Mouse (Mus musculus) kidney, embryonic 15.5 days (tissue): ENCODE results near the gene Anapc13. TPM values are rescaled to one million over a fixed set of nuclear protein-coding genes. Genes with fewer than 3 reads are reported as not detected.

ENCODE experiments used
- ATAC-seq: fragments of 200-750 bp; cut with Nextera tagmentation; replicated peaks from 2 replicates; pipeline ENCODE4 v1.8.0; 2017; ENCODE audit warnings: moderate TSS enrichment; ENCODE audit not compliant: low FRiP score
- H3K27ac ChIP-seq: fragments of 300-500 bp; sonication (generic); 2 replicates; pipeline ENCODE4 v1.5.1; 2015; ENCODE audit warnings: mild to moderate bottlenecking, inconsistent platforms
- H3K27me3 ChIP-seq: fragments of 300-500 bp; sonication (generic); 2 replicates; pipeline ENCODE4 v1.6.1; 2015; ENCODE audit warnings: inconsistent platforms
- H3K36me3 ChIP-seq: fragments of 300-500 bp; sonication (generic); 2 replicates; pipeline ENCODE4 v1.6.1; 2015; ENCODE audit warnings: inconsistent platforms
- H3K4me1 ChIP-seq: fragments of 300-500 bp; sonication (generic); 2 replicates; pipeline ENCODE4 v1.6.1; 2015; ENCODE audit warnings: inconsistent platforms
- H3K4me2 ChIP-seq: fragments of 300-500 bp; sonication (generic); 2 replicates; pipeline ENCODE4 v1.6.1; 2015; ENCODE audit warnings: moderate library complexity, mild to moderate bottlenecking, inconsistent platforms
- H3K4me3 ChIP-seq: fragments of 300-500 bp; sonication (generic); replicated peaks from 2 replicates; pipeline ENCODE4 v1.5.1; 2015; ENCODE audit warnings: mild to moderate bottlenecking, inconsistent platforms
- H3K9ac ChIP-seq: fragments of 300-500 bp; sonication (generic); 2 replicates; pipeline ENCODE4 v1.6.1; 2015; ENCODE audit warnings: mild to moderate bottlenecking, inconsistent platforms
- H3K9me3 ChIP-seq: fragments of 300-500 bp; sonication (generic); replicated peaks from 2 replicates; pipeline ENCODE4 v1.6.1; 2016; ENCODE audit warnings: inconsistent platforms
- WGBS: fragments of 180-500 bp; shearing (Covaris S2); methylation state at CpG from one replicate; pipeline ENCODE4 v1.1.7; 2015; ENCODE audit warnings: mixed read lengths; 5-methylcytosine and 5-hydroxymethylcytosine counted together
- polyA plus RNA-seq: library from polyadenylated mRNA; unstranded; fragments of >200 nt; fragmentation: Nextera tagmentation; extraction: Ambion mirVana; gene quantifications from 2 replicates; pipeline ENCODE4 v1.2.1, GENCODE M21; 2015

Anapc13 gene
- polyA plus RNA-seq = 197 and 211 TPM in 2 replicates

DNA sequence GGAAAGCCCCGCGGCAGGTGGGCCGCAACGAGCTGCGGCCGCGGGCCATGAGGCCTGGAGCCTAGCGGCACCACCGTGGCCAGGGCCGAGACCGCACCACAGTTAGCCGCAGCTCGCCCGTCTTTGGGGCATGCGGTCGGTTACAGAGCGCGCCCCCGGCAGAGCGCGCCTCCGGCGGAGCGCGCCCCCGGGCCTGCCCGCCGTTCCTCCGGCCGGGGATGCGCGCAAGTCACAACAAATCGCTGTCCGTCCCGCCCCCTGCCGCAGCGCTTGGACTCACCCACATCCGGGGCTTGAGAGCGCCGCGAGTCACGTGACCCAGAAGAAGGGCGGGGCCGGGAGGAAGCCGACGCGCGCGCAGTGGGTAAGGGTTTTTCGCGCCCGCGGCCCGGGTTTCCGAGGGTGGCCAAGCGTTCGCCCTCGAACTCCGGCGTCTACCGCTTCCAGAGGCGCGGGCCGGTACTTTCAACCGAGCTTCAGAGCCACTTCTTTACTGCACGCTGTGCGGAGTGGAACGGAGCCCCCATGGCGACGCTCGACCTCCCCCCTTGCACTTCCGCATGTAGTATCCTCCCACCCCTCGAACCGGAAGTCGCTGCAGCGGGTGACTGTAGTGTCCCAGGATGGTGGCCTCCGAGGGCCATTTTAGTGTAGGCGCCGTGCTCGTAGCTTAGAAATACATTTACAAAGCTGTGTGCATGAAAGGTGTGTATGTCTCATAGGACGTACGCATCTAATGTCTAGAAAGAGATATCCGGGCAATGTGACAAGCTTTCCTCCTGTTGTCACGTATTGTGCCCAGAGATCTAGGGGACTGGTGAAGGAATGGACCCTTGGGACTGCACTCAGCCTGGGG, at the start of gene Anapc13, which contains the start of gene Cep63:
Gene Anapc13 (plus strand): TSS at position 314 of the 856 bp plus-strand sequence.
Gene Cep63 (minus strand): TSS at position 552 of the 856 bp plus-strand sequence.
- Histone ChIP-seq H3K36me3 (peaks cover 14% of the 10 kb centered on the region; the same call in 1 of the 2 replicates), H3K4me1 (peaks cover 27% of the 10 kb centered on the region), H3K9me3 (no peaks in the 10 kb centered on the region), H3K27ac (peak within 1 kb of the TSS; percentile 96), H3K4me2 (peak within 1 kb of the TSS; percentile 65), H3K9ac (peak within 1 kb of the TSS; percentile 98), H3K27me3 (no peaks in the 10 kb centered on the region), H3K4me3 (peak within 1 kb of the TSS; percentile 80)
- ATAC-seq = peak; percentile 96
- WGBS = under 1% methylated on average over 84 of the region's 84 CpGs

DNA sequence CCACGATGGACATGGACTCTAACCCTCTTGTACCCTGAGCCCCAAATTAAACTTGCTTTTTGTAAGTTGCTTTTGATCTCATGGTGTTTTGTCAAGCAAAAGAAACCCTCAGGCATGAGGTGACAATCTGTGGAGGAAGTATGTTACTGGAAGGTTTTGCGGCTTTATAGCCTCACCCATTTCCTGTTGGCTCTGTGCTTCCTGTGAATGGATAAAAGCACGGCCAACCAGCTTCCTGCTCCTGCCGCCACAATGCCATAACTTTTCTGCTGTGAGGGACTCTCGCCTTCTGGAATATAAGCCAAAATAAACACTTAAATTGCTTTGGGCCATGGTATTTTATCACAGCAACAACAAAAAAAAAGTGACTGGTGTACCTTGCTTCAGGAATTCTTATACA, 48.6 kb upstream of the Anapc13 start:
- peaks cover 12% of the 10 kb centered on the region; the same call in 1 of the 2 replicates for H3K4me1 ChIP-seq
- 38% methylated on average over 5 of the region's 5 CpGs for WGBS
- no peaks in the 10 kb centered on the region for H3K9me3 ChIP-seq
- H3K4me3 ChIP-seq = no peak overlapping the region
- no peak overlapping the region for H3K9ac ChIP-seq
- no peak for ATAC-seq
- H3K27ac ChIP-seq = peak overlapping the region; percentile 56
- no peaks in the 10 kb centered on the region for H3K36me3 ChIP-seq
- H3K27me3 ChIP-seq = no peaks in the 10 kb centered on the region
- no peak overlapping the region for H3K4me2 ChIP-seq

DNA sequence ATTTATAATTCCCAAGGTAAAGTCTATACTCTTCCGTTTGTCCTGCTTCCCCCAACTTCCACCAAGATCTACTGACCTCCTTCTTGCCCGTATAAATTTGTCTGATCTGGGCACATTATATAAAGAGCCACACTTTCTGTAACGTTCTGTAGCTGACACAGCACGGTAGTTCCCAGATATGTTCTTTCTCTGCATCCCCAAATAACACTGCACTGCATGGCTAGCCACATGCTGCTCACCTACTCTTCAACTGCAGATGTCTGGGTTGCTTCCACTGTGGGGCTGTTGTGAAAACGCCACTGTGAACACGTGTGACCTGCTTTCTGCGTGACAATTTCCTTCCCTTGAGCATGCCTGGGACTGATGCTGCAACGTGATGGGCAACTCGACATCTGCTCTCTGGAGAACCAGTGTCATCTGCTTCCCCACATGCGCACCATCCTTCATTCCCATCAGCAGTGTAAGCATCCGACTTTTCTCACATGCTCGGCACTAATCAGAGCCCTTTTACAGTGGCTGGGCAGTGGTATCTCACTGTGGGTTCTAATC, 44.1 kb upstream of the Anapc13 start:
- H3K27ac ChIP-seq = no peak overlapping the region
- H3K9me3 ChIP-seq = no peaks in the 10 kb centered on the region
- H3K36me3 ChIP-seq = peaks cover 30% of the 10 kb centered on the region
- H3K9ac ChIP-seq = no peak overlapping the region
- H3K4me3 ChIP-seq = no peak overlapping the region
- WGBS = 84% methylated on average over 12 of the region's 12 CpGs
- ATAC-seq = no peak
- no peak overlapping the region for H3K4me2 ChIP-seq
- 0 out of 2 replicates have a peak, but pooled peaks cover 5% of the 10 kb centered on the region for H3K4me1 ChIP-seq
- H3K27me3 ChIP-seq = no peaks in the 10 kb centered on the region

DNA sequence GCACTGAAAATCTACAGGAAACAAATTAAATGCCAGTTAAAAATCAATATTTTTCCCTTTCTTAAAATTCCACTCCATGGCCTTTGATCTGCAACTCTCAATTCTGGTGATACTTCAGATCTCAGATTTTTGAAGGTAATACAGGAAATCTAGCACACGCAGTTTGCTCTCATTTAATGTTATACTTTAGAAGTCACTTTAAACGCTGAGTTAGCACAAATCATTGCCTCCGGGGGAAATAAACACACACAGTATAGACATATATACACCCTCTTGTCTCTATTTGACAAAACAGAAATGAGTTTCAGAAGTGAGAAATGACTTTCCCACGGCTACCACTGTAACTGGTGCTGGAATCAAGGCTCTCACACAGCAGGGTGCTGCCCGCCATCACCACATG, 38.7 kb upstream of the Anapc13 start:
- Histone ChIP-seq H3K4me1 (0 out of 2 replicates have a peak, but pooled peaks cover 3% of the 10 kb centered on the region), H3K4me2 (no peak overlapping the region), H3K27ac (no peak overlapping the region), H3K36me3 (peaks cover 42% of the 10 kb centered on the region), H3K27me3 (no peaks in the 10 kb centered on the region), H3K9me3 (no peaks in the 10 kb centered on the region), H3K9ac (no peak overlapping the region), H3K4me3 (no peak overlapping the region)
- 80% methylated on average over 5 of the region's 5 CpGs for WGBS
- ATAC-seq = no peak

DNA sequence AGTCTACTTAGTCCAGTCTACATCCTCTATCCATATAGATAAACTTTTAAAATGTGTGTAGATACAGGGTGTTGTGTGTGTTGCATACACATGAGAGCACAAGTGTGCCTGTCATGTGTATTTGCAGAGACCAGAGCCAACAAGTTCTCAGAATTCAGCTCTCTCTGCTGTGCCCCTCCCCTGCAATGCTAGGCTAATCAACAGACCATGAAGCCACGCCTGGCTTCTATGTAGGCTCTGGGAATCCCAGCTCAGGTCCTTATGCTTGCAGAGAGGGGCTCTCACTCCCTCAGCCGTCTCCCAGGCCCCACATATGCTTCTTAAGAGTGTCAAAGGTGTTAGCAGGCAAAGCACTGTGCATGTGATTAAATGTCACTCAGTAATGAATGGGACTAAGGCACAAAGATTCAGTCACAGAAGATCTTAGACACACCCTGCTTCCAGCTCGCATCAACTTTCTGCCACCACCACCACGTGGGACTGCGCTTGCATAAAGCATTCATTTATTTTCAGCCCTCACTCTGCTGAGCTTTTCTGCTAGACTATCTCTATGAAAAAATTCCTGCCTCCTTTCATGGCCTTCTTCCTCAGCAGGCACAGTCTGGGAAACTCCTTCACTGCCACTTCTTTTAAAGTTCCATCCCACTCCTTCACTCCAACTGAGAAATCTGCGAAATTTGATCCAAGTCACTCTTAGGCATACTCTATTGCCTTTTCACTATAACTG, 31.3 kb upstream of the Anapc13 start:
- Histone ChIP-seq H3K27me3 (no peaks in the 10 kb centered on the region), H3K4me1 (peaks cover 21% of the 10 kb centered on the region), H3K9me3 (no peaks in the 10 kb centered on the region), H3K4me3 (no peak overlapping the region), H3K4me2 (no peak overlapping the region), H3K36me3 (peaks cover 42% of the 10 kb centered on the region), H3K27ac (peak overlapping the region; percentile 68), H3K9ac (no peak overlapping the region)
- WGBS = 48% methylated on average over 6 of the region's 6 CpGs
- ATAC-seq = peak; percentile 83

DNA sequence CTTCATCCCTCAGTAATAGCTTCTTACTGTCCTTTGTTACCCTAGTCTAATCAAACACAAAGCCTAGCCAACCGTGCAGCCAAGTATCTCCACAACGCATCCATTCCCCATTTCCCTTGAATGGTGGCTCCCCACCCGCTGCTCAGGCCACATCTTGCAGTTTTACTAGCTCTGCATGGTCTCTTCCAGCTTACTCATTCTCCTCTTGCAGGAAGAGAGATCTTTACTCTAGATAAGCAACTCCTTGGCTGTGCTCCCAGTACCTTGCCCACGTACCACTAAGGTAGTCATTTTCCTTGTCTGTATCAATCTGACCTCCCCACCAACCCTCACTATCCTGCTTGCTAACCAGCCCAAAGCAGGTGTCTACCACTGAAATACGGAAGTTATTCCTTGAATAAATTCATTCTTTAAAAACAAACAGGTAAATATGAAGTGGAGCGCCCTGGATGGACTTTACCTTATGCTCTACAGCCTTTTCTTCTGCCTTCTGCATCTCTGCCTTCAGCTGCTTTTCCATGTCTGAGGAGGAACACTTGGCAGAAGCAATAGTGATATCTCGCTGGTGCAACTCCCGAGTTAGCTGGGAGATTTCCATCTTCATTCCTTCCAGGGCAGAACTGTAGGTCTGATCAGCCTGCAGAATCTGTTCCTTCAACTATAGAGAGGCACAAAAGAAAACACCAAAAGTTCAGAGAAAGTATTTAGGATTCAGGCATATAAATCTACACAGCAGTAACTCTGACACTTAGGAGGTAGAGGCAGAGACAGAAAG, 30.2 kb upstream of the Anapc13 start:
- Histone ChIP-seq H3K27me3 (no peaks in the 10 kb centered on the region), H3K4me2 (no peak overlapping the region), H3K36me3 (peaks cover 46% of the 10 kb centered on the region), H3K27ac (peak overlapping the region; percentile 68), H3K9ac (no peak overlapping the region), H3K4me3 (no peak overlapping the region), H3K4me1 (peaks cover 21% of the 10 kb centered on the region), H3K9me3 (no peaks in the 10 kb centered on the region)
- no peak for ATAC-seq
- WGBS = 73% methylated on average over 8 of the region's 8 CpGs

DNA sequence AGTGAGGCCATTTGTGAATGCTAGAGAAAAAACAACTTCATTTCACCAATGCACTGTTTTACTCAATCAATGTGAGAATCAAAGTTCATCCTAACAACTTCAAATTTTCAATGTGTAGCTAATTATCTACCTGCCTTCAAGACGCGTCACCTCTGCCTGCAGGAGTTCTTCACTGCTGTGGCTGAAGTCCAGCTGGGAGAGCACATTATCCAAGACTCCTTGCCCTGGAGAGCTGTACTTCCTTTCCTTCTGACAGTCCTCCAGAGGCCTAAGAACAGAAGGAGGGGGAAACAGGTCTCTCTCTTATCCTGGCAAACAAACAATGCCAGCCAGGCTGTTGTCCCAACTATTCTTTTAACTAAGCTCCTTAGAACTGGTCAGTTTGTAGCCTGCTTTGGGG, 24.9 kb upstream of the Anapc13 start:
- Histone ChIP-seq H3K9me3 (no peaks in the 10 kb centered on the region), H3K27ac (no peak overlapping the region), H3K27me3 (no peaks in the 10 kb centered on the region), H3K9ac (no peak overlapping the region), H3K4me2 (no peak overlapping the region), H3K4me3 (no peak overlapping the region), H3K4me1 (no peaks in the 10 kb centered on the region), H3K36me3 (peaks cover 37% of the 10 kb centered on the region)
- ATAC-seq = no peak
- 74% methylated on average over 2 of the region's 2 CpGs for WGBS

DNA sequence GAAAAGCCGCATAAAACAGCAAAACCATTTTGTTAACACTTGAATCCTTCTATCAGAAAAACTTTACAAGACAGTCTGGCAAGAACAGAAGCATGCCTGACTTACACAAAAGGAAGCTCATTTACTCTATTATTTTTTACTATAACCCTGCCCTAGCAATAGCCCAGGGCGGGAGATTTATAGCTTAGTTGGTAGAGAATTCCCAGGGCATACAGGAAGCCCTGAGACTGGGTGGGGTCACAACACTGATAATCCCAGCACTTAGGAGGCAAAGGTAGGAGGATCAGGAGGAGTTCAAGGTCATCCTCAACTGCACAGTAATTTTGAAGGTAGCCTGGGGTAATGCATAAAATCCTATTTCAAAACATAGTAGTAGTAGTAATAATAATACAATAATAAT, 24.4 kb upstream of the Anapc13 start:
- WGBS = 76% methylated on average over 2 of the region's 2 CpGs
- Histone ChIP-seq H3K9ac (no peak overlapping the region), H3K27me3 (no peaks in the 10 kb centered on the region), H3K4me1 (no peaks in the 10 kb centered on the region), H3K36me3 (peaks cover 36% of the 10 kb centered on the region), H3K27ac (no peak overlapping the region), H3K9me3 (no peaks in the 10 kb centered on the region), H3K4me3 (no peak overlapping the region), H3K4me2 (no peak overlapping the region)
- no peak for ATAC-seq

DNA sequence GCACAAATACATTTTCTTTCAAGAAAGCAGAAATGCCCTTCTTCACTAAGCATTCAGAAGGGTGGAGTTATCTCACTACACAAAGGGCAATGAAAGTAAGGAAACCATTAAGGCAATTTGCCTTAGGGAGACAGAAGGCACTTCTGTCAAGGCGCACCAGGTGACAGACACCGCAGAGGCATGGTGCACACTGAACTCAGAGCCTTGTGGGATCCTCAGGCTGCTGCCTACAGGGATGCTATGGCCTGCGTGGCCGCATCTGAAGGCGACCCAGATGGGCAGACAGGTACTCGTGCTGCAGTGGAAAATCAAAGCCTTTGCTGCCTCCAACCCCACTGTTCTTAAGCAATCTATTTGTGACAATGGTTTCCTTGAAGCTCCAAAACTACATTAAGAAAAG, 20.9 kb upstream of the Anapc13 start:
- Histone ChIP-seq H3K27ac (no peak overlapping the region), H3K4me2 (no peak overlapping the region), H3K4me3 (no peak overlapping the region), H3K27me3 (no peaks in the 10 kb centered on the region), H3K36me3 (peaks cover 45% of the 10 kb centered on the region), H3K9me3 (no peaks in the 10 kb centered on the region), H3K9ac (no peak overlapping the region), H3K4me1 (no peaks in the 10 kb centered on the region)
- 90% methylated on average over 6 of the region's 6 CpGs for WGBS
- no peak for ATAC-seq

DNA sequence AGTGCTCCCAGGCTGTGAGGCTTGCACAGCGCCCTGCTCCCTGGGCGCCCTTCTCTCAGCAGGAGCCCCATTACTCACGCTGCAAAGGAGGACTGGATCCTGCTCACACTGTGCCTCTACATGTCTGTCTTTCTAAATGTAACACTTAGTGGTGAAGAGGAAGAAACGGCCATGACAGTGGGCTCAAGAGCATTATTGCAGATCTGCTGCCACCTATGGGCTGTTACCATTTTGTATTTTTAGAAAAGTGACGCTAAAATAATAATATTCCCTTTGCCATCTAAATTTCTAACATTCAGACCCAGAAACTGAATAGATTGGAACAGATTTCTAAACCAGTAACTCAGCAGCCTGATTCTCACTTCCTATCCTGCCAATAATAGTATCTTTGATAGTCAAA, 18.6 kb upstream of the Anapc13 start:
- no peak overlapping the region for H3K4me2 ChIP-seq
- no peak overlapping the region for H3K4me3 ChIP-seq
- H3K9me3 ChIP-seq = no peaks in the 10 kb centered on the region
- no peak overlapping the region for H3K9ac ChIP-seq
- no peak overlapping the region for H3K27ac ChIP-seq
- no peak for ATAC-seq
- 71% methylated on average over 5 of the region's 5 CpGs for WGBS
- no peaks in the 10 kb centered on the region for H3K4me1 ChIP-seq
- no peaks in the 10 kb centered on the region for H3K27me3 ChIP-seq
- peaks cover 43% of the 10 kb centered on the region for H3K36me3 ChIP-seq

DNA sequence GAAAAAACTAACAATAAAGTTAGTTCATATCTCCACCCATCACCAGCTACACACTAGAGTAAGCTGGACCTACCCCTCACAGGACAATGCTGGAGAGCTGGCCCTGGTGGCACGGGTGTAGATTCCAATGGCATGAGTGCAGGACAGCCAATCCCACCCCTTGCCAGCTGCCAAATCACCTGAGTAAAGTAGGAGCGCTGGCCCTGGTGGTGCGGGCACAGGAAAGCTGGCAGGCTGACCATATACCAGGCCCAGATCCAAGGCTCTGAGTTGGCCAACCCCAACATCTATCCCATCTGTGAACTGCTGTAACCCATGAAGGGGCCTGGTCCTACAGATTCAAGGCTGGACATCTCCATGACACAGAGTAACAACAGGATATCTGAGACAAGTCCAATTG, 16.9 kb upstream of the Anapc13 start:
- no peak overlapping the region for H3K9ac ChIP-seq
- no peaks in the 10 kb centered on the region for H3K4me1 ChIP-seq
- no peak overlapping the region for H3K4me2 ChIP-seq
- ATAC-seq = no peak
- H3K9me3 ChIP-seq = no peaks in the 10 kb centered on the region
- no peak overlapping the region for H3K4me3 ChIP-seq
- no peak overlapping the region for H3K27ac ChIP-seq
- H3K27me3 ChIP-seq = no peaks in the 10 kb centered on the region
- H3K36me3 ChIP-seq = peaks cover 56% of the 10 kb centered on the region
- 95% methylated on average over 3 of the region's 3 CpGs for WGBS
